Mouse (Mus musculus) A20 (cell line): ENCODE measurements around the gene Misp.

Experiments used
- DNase-seq: peaks from one replicate; pipeline ENCODE4 v3.0.0-alpha.2; 2011; ENCODE audit warnings: low read depth, low spot score

Gene Misp

DNA sequence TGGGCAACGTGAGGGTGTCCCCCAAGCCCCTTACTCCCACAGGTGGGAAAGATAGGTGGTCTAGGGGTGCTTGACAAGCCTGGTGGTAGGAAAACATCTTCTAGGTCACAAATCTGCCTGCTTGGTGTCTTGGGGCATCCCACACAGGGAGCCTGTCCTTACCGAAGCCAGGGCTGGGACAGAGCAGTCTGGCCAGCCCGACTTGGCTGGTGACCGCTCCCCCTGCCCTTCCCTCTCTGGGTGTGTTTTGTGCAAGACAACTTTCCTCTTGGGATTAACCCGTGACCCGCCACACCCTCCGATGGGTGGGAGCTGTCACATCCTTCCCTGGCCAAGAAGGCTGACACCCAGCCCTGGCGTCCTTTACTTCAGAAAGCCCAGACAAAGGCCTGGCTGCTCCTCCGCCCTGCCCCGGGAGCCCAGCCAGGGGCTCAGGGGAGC, 26.3 kb upstream of the Misp start:
- no peak for DNase-seq

DNA sequence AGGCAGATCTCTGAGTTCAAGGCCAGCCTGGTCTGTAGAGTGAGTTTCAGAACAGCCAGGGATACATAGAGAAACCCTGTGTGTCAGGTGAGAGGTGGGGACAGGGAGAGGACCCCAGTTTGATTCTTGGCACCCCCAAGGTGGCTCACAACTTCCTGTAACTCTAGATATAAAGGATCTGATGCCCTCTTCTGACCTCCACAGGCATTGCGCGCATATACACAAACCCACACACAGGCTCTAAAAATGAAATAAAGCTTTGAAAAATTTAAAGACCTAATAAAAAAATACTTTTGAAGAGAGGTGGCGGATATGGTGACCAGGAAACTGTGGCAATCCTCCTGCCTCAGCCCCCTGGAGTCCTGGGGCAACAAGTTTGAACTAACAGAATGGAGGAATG, 24.9 kb upstream of the Misp start:
- peak; percentile 47 for DNase-seq

DNA sequence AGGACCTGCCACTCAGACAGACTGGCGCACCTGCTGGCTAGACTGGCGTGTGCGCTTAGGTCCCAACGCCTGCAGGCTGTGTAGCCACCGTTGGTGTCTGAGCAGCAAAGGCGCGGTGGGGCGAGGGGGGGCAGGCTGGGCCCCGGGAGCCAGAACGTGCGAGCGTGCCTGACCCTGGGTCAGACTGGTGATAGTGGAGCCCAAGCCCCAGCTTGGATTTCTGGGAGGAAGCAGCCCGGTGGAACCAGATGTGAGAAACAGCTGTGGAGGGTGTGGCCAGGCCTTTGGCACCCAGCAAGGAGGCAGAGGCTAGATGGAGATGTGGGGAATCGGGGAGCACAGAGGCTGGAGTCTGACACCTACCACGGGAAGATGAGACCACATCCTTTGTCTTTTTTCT, 23.5 kb upstream of the Misp start:
- peak; percentile 67 for DNase-seq

DNA sequence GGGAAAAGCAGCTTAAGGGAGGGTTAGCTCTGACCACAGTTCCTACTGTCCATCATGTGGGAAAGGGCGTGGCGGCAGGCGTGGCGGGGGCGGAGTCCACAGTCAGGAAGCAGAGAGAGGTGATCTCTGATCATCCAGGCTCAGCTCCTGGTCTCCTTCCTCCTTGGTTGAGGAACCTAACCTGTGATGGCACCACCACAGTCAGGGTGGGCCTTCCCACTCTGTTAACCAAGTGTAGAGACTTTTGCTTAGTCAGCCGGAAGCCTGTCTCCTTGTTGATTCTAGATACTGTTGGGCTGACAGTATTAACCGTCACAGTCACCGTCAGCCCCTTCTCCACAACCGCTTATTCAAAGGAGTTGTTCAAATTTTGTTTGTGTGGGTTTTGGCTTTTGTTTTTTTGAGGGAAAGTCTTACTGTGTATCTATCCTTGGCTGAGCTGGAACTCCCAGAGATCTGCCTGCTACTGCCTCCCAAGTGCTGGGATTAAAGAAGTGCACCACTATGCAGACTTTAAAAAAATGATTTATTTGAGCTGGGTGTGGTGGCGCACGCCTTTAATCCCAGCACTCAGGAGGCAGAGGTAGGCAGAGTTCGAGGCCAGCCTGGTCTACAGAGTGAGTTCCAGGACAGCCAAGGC, 22.4 kb upstream of the Misp start:
- DNase-seq: peak; percentile 80

DNA sequence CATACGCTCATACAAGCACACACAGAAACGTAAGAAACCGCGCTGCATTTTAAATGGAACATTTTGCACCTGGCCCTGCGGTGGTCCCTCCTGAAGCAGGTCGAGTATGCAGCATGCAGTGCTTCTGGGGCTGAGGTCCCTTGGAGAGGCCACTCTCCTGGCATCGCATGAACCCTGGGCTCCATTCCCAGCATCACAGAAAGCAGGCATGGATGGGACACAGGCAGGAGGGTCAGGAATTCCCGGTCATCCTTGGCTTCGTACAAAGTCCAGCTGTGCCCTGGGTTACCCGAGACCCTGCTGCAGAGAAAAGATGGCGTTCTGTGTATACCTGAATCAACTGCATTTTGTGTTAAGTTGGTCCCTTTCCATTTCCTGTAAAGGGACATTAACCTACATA, 20.3 kb upstream of the Misp start:
- DNase-seq: no peak

DNA sequence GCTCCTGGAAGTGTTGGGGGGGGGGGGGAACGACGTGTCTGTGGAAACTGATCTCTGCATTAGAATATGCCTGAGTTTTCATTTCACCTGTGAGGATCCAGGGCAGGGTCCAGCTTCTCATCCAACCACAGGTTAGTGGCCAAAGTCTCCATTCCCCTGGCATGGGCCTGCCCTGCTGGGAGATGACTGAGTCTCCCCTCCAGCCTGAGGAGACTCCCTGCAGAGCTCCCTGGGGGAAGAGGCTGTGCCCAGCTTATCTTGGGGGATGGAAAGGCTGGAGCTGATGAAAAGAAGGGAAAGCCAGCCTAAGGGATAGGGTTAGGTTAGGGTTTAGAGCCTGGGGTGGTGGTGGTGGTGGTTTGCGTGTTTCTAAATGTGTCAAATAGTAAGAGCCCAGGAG, 19.0 kb upstream of the Misp start:
- no peak for DNase-seq

DNA sequence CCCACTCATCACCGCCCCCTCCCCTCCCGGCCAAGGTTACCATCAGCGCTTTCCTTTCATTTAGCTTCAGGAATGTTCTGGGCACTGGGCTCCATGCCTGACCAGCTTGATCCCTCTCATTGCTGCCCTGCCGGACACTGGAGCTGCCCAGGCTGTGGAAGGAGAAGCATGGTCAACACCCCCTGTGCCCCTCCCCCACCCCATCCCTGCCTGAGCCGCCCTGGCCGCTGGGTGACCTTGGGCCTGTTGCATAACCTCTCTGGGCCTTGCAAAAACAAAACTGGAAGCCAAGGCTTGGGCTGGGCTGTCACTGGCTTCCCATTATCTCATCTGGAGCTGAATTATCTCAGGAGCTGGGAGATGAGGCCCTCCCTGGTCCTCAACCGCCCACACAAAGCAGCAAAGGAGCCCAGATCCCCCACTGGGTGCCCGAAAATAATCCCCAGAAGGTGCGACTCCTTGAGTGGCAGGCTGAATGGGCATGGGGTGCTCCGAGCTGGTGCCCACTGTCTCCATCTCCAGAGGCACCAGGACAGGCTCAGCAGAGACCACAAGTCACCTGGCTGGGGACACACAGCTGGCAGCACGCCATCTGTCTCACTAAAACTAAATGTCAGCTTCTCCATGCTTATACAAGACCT, 18.3 kb upstream of the Misp start:
- DNase-seq: no peak

DNA sequence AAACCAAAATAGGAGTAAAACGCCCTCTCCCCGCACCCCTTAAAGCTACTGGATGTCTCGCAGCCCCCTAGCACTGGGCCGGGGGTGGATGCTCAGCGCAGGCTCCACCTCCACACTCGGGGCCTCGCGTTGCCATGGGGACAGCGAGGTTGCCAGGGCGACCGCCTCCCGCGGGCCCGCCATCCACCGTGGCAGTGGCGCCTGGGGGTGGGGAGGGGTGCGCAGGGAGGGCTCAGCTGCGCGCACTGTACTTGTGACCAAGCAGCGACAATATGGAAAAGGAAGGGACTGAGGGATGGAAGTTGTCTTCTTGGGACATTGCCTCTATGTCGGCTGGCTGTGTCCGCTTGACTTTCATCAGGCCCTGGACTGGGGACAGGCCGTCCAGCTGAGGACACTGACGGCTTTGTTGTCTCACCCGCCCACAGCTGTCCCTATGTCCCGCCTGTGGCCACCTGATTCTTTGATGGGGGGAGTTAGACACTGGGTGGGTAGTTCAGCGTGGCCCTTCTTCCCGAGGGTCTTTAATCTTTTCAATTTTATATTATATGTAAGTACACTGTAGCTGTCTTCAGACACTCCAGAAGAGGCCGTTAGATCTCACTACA, 17.0 kb upstream of the Misp start:
- no peak for DNase-seq

DNA sequence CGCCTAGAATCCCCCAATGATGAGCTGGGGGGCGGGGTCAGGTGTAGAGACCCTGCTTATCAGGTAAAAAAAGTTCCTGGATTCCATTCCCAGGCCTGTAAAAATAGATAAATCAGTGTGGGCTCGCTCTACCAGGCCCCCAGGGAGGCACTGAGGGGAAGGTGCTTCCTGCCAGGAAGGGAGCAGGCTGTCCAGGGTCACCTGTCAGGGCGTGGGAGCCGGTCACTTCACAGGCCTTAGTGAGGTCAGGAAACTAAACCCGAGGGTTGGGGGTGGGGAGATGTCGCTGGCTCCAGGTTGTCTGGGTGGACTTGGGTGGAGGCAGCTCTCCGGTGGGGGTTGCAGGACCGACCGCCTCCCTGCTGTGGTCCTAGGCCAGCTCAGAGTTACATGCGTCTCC, 15.2 kb upstream of the Misp start:
- DNase-seq: no peak

DNA sequence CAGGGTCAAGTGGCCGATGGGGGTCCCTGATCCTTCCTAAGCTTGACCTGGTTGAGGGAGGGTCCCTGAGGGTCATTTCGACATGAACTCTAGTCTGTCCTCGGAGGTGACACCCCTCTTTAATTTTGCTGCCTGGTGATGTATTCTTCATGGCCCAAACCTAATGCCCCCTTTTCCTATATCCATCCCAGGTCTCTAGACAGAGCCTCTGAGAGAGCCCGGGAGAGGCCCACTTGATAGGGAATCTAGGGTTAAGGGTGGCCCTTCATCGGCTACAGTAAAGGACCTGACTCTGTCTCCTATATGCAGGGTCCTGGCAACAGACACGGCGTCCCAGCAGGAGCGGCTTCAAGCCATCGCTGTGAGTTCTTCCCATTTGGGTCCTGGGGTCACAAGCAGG, 14.5 kb upstream of the Misp start:
- no peak for DNase-seq

DNA sequence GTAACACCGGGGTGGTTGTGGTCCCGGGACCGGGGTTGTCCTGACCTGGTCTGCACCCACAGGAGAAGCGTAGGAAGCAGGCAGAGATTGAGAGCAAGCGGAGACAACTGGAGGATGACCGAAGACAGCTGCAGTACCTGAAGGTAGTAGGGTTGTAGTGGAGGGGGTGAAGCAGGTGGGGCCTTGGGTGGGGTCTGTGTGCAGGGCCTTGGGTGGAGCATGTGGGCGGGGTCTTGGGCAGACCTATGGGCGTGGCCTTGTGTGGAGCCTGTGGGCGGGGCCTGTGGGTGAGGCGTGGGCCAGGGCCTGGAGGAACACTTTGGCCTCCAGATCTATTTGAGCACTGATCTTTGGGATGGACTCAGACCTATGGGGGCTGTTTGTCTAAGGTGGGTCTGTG, 13.8 kb upstream of the Misp start:
- peak; percentile 23 for DNase-seq

DNA sequence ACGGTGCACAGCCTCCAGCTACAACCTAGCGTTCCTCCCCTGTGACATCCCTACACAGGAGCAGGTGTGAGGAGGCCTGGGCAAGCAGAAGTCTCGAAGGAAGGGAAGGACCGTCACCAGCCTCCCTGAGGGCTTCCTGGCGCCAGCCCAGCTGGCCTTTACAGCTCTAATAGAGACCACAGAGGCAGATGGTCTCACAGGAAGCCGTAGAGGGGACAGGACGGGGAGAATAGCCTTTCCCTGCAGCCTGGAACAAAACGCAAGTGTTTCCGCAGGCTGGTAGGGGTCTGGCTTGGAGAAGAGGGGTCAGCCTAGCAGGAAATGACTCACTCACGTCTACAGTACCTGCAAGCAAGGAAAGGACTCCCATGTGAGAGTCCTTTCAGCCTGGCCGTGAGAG, 13.0 kb upstream of the Misp start:
- no peak for DNase-seq

DNA sequence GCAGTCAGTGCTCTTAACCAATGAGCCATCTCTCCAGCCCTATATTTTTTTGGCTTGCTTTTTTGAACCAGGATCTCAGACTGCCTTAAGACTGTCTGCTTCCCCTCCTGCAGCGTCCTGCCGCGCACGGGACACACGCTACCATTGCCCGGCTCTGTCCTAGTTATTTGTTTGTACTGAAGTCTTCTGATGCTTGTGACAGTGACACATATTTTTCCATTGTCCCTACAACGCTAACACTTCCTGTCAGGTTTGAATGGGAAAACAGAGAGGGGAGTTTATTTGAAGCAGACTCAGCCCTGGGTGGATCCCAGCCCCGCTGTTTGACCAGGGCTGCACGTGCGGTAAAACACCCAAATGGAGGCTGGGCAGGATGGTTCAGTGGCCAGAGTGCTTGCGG, 12.1 kb upstream of the Misp start:
- no peak for DNase-seq

DNA sequence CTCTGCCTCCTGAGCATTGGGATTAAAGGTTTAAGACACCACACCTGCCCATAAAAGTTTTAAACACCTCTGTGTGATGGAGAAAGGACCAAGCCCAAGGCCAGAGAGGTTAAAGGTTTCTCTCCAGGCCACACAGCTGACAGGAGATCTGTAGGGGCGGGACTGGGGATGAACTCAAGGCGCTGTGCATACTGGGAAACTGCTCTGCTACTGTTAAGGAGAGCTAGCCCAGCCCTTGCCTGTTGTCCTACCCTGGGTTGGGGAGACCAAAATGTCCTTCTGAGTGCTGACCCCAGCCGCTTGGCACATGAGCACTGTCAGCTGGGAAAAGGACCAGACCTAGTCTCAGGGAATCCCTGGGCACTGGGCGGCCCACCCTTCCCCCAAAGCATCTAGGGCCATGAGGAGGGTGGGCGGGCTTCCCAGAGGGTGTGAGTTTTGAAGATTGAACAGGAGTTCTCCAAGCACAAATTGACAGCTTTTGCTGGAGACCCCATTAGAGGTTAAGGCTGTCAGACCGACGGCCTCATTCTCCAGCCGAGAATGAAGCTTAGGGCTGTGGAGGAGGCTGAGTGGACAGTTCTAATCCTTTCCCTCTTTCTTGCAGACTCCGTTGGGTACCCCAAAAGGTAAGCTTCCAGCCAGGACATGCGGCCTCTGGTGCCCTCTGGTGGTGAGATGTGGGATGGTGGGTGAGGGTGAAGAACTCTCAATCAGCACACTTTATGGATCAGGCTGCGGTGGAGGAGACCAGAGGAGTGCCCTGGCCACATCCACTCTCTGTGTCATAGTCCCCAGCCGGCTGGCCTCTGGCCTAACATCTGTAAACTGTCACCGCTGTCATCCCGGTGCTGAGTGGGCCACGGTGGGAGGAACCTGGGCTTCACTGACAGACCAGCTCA, 8.8 kb upstream of the Misp start:
- DNase-seq: peak; percentile 76

DNA sequence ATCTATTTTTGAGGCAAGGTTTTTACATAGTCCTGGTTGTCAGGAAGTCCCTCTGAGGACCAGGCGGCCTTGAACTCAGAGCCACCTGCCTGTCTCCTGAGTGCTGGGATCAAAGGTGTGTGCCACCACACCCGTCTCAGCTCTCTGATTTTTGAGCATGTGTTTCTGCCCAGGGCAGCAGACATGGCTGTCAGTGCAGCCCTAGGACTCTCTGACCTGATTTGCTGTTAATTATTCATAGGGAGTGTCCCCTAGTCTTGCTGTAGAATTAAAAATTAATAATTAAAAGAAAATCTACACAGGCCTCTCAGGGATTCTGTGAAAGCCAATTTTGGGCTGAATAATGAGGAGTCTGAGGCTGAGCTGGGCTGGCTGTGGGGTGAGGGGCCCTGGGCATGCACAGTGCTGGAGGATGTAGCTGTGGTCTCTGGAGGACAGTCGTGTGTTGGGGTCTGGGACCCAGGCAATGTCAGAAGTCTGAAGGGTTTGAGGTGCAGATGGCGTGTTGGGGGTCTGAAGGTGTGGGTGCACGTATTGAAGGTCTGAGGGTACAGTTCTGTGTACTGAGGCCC, 6.4 kb upstream of the Misp start:
- DNase-seq: no peak

DNA sequence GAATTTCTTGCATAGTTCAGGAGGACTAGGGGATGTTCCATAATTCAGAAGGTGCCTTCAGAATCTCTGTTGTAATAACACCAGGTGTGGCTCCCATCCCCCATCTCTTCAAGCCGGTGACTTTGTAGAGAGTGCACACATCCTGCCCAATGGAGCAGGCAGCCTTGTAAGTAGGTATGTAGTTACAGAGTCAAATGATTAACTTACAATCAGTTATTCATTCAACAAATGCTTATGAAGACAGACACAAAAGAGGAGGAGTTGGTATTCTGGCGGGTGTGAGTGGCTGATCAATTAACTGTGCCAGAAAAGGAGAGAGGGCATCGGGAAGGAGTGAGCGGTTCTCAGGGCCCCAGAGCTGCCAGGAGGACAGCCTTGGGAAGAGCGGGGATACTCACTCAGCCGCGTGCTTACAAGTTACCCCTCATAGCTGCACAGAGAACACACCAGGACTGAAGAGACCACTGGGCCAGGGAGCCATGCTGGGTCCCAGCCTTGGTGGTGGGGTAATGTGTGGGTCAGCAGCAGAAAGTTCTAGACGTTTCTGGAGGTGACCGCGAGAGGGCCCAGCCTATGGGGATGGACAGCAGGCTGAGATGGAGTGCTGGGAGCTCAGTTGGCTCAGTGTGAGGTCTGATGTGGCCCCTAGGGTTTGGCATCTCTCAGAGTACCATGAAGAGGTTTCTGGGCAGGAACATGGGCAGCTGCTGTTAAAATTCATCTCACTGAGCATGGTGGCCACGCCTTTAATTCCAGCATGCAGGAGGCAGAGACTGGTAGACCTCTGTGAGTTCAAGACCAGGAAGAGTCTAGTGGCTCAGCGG, 4.9 kb upstream of the Misp start:
- no peak for DNase-seq

DNA sequence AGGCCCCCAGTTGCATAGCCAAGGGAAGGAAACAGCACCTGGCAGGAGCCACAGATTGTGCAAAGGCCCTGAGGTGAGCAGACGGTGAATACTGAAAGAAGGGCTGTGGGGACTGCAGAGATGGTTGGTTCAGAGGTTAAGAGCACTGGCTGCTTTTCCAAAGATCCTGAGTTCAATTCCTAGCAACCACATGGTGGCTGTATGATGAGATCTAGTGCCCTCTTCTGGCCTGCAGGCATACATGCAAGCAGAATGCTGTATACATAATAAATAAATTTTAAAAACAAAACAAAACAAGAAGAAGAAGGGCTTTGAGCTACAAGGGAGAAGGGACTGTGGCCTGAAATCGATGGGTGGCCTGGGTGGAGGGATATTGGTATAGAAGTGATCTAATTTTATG, 3.7 kb upstream of the Misp start:
- DNase-seq: peak; percentile 24

DNA sequence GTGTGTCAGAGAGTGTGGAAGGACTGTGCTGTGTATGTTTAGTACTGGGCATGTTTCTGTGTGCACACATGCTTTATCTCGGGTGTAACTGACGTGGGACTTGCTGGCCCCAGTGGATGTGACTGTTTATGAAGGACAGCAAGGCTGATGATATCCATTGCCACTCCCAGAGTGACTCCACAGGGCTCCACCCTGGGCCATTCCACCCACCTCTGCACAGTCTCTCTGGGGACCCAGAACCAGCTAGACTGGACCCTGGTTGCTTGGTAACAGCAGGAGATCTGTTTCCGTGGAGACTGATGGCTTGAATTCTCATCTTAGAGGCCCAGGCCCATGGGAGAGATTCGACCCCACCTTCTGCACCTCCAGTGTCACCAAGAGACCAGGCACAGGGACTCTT, 2.6 kb upstream of the Misp start:
- no peak for DNase-seq

DNA sequence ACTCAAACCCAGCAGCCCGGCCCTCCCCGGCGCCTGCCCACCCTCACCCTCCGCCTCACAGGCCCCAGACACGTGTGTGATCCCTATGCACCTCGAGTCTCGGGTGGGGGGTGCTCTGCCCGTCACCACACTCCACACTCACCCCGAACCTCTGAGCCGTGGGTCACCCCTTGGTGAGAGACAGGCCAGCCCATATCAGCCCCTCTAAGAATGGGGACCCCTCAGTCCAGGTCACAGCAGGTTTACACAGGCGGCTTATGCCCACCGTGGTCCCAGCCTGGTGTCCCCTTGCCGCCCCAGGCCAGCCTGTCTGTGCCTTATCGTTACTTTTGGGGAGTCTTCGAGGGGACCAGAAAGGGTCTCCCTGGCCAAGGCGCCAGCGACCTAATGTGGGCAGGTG, 1.2 kb upstream of the Misp start:
- no peak for DNase-seq

DNA sequence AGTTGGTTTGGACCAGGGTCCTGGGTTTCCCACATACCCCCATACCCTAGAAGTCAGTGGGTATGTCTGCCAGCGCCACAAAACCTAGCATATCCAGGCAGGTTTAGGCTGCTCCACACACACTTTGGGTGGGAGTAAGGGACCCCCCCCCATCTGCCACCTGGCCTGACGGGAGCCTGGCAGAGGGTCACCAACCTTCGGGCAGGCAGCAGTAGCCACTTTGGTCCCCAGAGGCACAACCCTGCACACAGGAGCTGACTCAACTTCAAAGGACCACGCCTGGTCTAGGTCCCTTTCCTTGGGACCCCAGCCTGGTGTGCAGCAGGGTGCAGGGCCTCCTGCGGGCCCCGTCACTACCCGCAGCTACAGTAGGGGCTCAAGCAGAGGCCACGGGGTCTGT, 512 bp upstream of the Misp start:
- no peak for DNase-seq

DNA sequence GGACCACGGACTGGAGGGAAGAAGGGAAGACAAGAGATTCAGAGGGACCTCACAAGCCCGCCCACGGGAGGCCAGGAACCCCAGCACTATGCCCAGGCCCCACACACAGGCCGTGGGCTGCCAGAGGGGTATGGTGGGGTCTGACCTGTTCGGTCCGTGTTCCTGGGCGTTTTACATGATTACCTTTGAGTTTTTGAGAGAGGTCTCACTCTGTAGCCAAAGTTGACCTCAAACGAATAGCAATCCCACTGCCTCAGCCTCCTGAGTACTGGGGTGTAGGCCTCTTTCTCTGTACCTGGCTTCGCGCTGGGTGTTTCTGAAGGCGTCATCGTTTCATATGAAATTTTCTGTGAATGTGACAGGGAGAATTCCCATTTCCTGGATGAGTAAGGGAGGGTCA, 942 bp downstream of the Misp start:
- DNase-seq: no peak
